Mouse (Mus musculus) embryonic facial prominence, embryonic 14.5 days (tissue): Measurements from ENCODE around the gene Thada. TPM values are rescaled to one million over a fixed set of nuclear protein-coding genes. Genes with fewer than 3 reads are reported as not detected.

Source experiments
- ATAC-seq: fragments of 200-750 bp; cut with Nextera tagmentation; 2 replicates; pipeline ENCODE4 v1.8.0; 2017; ENCODE audit warnings: low read depth, moderate number of reproducible peaks, moderate TSS enrichment
- DNase-seq: peaks from one replicate; pipeline ENCODE4 v3.0.0-alpha.2; 2015; ENCODE audit warnings: low spot score
- H3K27ac ChIP-seq: fragments of 300-500 bp; sonication (generic); replicated peaks from 2 replicates; pipeline ENCODE4 v1.5.1; 2014; ENCODE audit warnings: low read depth, mild to moderate bottlenecking, low read length, moderate library complexity
- H3K27me3 ChIP-seq: fragments of 300-500 bp; sonication (generic); replicated peaks from 2 replicates; pipeline ENCODE4 v1.6.1; 2014; ENCODE audit warnings: low read length; ENCODE audit not compliant: control insufficient read depth, insufficient read depth
- H3K36me3 ChIP-seq: fragments of 300-500 bp; sonication (generic); 2 replicates; pipeline ENCODE4 v1.6.1; 2014; ENCODE audit warnings: low read length, mixed read lengths; ENCODE audit not compliant: control insufficient read depth, insufficient read depth
- H3K4me1 ChIP-seq: fragments of 300-500 bp; sonication (generic); 2 replicates; pipeline ENCODE4 v1.6.1; 2014; ENCODE audit warnings: antibody characterized with exemption, low read length; ENCODE audit not compliant: control insufficient read depth, insufficient read depth
- H3K4me2 ChIP-seq: fragments of 300-500 bp; sonication (generic); 2 replicates; pipeline ENCODE4 v1.6.1; 2014; ENCODE audit warnings: low read depth, mild to moderate bottlenecking, low read length, moderate library complexity, mixed read lengths
- H3K4me3 ChIP-seq: fragments of 300-500 bp; sonication (generic); 2 replicates; pipeline ENCODE4 v1.5.1; 2014; ENCODE audit warnings: low read depth, mild to moderate bottlenecking, low read length
- H3K9ac ChIP-seq: fragments of 300-500 bp; sonication (generic); 2 replicates; pipeline ENCODE4 v1.6.1; 2014; ENCODE audit warnings: low read depth, mild to moderate bottlenecking, low read length, moderate library complexity, mixed read lengths
- H3K9me3 ChIP-seq: fragments of 300-500 bp; sonication (generic); 2 replicates; pipeline ENCODE4 v1.6.1; 2016; ENCODE audit warnings: low read length; ENCODE audit not compliant: control insufficient read depth
- WGBS: fragments of 180-500 bp; shearing (Covaris S2); extraction: QIAGEN DNeasy Blood & Tissue Kit; methylation state at CpG from one replicate; pipeline ENCODE4 v1.1.7; 2014; 5-methylcytosine and 5-hydroxymethylcytosine counted together
- polyA plus RNA-seq: library from polyadenylated mRNA; unstranded; fragments of >200 nt; fragmentation: Nextera tagmentation; extraction: Ambion mirVana; gene quantifications from 2 replicates; pipeline ENCODE4 v1.2.1, GENCODE M21; 2014

Thada gene
- polyA plus RNA-seq, 1 experiment from 2014 or later: 6.2 TPM

DNA sequence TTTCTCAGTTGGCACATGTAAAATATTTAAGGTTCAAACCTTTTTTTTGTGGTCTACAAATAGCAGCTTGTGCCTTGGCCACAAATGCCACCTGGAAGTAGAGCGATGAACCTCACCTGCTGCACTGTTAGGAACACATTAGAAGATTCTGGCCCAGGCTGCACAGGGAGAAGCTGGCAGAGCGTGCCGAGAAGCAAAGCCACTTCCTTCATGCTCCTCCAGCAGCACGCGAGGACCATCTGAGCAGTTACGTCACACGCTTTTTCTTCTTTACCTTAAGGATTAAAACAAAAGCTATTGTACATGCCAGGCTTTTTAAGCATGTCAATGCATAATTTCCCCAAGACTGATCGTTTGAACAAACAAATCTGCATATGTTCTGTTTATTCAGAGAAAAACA lies 43.1 kb downstream of the Thada start:
- Histone ChIP-seq H3K4me3 (no peak overlapping the region), H3K27me3 (no peaks in the 10 kb centered on the region), H3K4me1 (peaks cover 3% of the 10 kb centered on the region; the same call in 1 of the 2 replicates), H3K9me3 (0 out of 2 replicates have a peak, but pooled peaks cover 3% of the 10 kb centered on the region), H3K27ac (peak overlapping the region; percentile 52), H3K4me2 (no peak overlapping the region), H3K9ac (no peak overlapping the region), H3K36me3 (peaks cover 50% of the 10 kb centered on the region)
- WGBS: 66% methylated on average over 8 of the region's 8 CpGs
- no peak for ATAC-seq
- peak; percentile 35 for DNase-seq

DNA sequence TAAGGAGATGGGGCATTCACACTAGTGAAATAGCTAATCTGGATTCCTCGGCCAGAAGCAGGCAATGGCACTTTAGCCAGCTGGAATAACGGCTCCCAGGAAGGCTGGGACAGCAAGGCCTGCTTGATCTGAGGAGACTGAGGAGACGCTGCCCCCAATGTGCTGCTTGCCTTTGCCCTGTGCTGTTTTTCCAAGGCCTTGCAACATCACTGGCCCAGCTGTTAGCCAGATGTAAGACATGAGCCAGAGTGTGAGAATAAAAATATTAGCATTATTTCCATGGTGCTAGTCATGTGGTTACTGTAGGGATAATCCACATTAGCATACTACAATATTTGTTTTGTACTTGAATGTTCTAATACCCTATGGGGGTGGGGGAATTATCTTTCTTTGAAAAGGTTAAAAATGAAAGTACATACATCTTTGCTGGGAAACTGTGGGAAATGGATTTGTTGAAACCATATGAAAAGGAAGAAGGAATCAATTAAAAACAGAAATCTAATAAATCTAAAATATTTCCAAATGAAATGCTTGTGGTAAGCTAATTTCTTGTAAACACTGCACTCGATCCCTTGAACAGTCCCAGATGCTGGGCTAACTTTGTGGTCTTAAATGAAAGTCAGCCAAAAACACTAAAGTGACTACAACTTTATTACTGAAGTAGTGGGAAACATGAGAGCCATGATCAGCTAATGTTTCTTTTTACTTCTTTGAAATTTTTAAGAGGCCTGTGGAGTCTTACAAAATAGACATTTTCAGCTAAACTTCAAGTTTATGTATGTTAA lies 43.8 kb downstream of the Thada start:
- WGBS: 41% methylated on average over 4 of the region's 4 CpGs
- no peaks in the 10 kb centered on the region for H3K27me3 ChIP-seq
- H3K4me3 ChIP-seq: no peak overlapping the region
- no peak overlapping the region for H3K9ac ChIP-seq
- DNase-seq (peak; percentile 87), ATAC-seq (peak; percentile 76)
- peaks cover 3% of the 10 kb centered on the region; the same call in 1 of the 2 replicates for H3K4me1 ChIP-seq
- peaks cover 45% of the 10 kb centered on the region for H3K36me3 ChIP-seq
- peak overlapping the region; percentile 80 for H3K27ac ChIP-seq
- H3K4me2 ChIP-seq: no peak overlapping the region
- H3K9me3 ChIP-seq: 0 out of 2 replicates have a peak, but pooled peaks cover 3% of the 10 kb centered on the region

DNA sequence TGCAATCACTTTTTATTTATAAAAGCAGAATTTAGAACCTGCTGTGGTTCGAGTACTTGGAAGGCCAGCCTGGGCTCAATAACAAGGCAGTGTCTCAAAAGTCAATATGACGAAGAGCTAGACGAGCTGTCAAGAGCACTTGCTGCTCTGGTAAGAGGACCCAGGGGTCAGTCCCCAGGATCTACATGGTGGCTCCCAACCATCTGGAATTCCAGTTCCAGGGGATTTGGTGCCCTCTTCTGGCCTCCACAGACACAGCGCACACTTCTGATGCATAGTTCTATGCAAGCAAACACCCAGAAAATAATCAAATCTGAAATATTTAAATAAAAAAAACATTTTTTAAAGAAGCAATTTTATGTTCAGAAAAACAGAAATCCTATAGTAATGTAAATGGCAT lies 45.0 kb downstream of the Thada start:
- peak overlapping the region; percentile 80 for H3K27ac ChIP-seq
- H3K4me2 ChIP-seq: no peak overlapping the region
- WGBS: 90% methylated on average over 4 of the region's 4 CpGs
- no peak overlapping the region for H3K4me3 ChIP-seq
- H3K9ac ChIP-seq: no peak overlapping the region
- H3K9me3 ChIP-seq: 0 out of 2 replicates have a peak, but pooled peaks cover 3% of the 10 kb centered on the region
- no peaks in the 10 kb centered on the region for H3K27me3 ChIP-seq
- ATAC-seq (no peak), DNase-seq (no peak)
- peaks cover 36% of the 10 kb centered on the region for H3K36me3 ChIP-seq
- peaks cover 3% of the 10 kb centered on the region; the same call in 1 of the 2 replicates for H3K4me1 ChIP-seq

DNA sequence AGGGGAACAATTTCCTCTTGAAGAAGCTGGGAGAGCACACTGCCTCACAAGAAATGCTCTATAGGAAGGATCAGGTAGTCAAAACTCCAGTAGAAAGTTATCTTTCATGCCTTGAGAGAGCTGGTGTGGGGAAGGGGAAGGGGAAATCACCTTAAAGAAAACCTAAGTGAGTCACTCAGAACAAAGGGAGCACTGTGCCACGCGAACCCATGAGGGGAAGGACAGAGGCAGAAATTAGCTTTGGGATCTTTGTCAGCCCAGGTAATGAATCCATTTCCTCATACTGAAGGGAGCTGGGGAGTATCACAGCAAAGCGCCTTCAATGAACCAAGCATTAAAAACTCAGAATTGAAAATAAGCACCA lies 45.7 kb downstream of the Thada start:
- Histone ChIP-seq H3K9me3 (0 out of 2 replicates have a peak, but pooled peaks cover 3% of the 10 kb centered on the region), H3K4me3 (no peak overlapping the region), H3K4me2 (no peak overlapping the region), H3K4me1 (peaks cover 3% of the 10 kb centered on the region; the same call in 1 of the 2 replicates), H3K27me3 (no peaks in the 10 kb centered on the region), H3K9ac (no peak overlapping the region), H3K36me3 (peaks cover 28% of the 10 kb centered on the region), H3K27ac (no peak overlapping the region)
- WGBS: 73% methylated on average over 3 of the region's 3 CpGs
- DNase-seq: no peak
- ATAC-seq: no peak

DNA sequence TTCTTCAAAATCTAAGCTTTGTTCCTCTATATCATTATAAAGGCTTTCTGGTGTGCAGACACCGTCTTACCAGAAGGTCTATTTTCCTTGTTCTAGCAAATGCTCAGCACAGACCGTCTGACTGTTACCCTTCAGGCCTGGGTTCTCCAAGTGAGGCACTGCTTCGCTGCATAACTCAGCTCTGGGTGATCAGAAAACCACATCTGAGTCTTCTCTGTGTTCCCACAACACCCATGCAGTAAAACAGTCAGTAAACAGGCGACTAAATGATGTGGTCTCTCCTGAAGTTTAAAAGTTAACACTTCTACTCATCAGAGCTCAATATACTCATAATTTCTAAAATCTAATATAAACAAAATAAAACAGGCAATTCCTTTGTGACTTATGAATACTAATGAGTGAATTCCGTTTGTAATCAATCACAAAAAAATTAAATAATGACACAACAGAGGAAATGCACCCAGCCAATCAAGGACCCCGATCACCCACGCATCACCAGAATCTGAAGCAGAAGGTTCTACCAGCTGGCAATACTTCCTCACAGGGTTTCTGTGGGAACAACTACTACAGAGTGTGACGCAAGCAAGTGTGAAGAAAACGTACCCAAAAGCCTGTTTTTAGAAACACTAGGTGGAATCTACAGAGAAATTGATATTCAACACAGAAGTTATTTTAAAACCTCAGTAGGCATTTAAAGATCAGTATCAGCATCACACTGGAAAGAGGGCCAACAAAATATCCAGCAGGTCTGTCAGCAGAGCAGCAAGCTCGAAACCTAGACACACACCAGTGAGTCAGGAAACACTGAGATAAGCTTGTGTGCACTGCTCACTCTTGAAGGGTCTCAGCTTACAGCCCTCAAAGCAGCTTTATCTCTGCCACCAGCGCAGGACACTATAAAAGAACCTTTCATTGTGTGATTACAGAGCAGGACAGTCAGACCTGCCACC lies 46.4 kb downstream of the Thada start:
- 60% methylated on average over 11 of the region's 11 CpGs for WGBS
- no peak overlapping the region for H3K9ac ChIP-seq

DNA sequence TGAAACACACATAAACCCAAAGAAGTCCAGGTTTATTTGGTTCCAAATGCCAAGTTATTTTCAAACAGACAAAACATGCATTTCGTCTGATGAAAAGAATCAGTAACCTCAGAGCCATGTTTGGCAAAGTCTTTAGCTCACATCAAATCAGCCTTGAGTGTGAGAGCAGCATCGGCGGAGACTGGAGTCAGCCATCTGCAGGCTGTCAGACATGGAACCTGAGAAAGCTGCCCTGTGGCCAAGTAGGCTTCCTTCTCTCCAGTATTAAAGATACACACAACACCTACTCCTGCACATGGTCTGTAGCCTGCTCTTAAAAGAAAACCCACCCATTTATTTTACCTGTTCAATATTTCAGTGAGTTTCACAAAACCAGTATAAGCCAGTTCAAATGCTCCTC lies 50.1 kb downstream of the Thada start:
- WGBS: 55% methylated on average over 3 of the region's 3 CpGs
- ATAC-seq (no peak), DNase-seq (no peak)
- H3K4me1 ChIP-seq: no peaks in the 10 kb centered on the region
- peaks cover 32% of the 10 kb centered on the region for H3K36me3 ChIP-seq
- no peak overlapping the region for H3K27ac ChIP-seq
- 0 out of 2 replicates have a peak, but pooled peaks cover under 1% of the 10 kb centered on the region for H3K9me3 ChIP-seq
- H3K4me3 ChIP-seq: no peak overlapping the region
- H3K27me3 ChIP-seq: no peaks in the 10 kb centered on the region
- no peak overlapping the region for H3K9ac ChIP-seq
- no peak overlapping the region for H3K4me2 ChIP-seq

More for the DNA sequence above, 46.4 kb downstream of the Thada start:
- H3K9me3 ChIP-seq: 0 out of 2 replicates have a peak, but pooled peaks cover 3% of the 10 kb centered on the region
- H3K27me3 ChIP-seq: no peaks in the 10 kb centered on the region
- H3K4me1 ChIP-seq: peaks cover 3% of the 10 kb centered on the region; the same call in 1 of the 2 replicates
- DNase-seq: peak; percentile 26
- peaks cover 22% of the 10 kb centered on the region for H3K36me3 ChIP-seq
- no peak overlapping the region for H3K4me2 ChIP-seq
- no peak overlapping the region; the same call in 1 of the 2 replicates for H3K27ac ChIP-seq
- no peak overlapping the region for H3K4me3 ChIP-seq
- no peak for ATAC-seq

DNA sequence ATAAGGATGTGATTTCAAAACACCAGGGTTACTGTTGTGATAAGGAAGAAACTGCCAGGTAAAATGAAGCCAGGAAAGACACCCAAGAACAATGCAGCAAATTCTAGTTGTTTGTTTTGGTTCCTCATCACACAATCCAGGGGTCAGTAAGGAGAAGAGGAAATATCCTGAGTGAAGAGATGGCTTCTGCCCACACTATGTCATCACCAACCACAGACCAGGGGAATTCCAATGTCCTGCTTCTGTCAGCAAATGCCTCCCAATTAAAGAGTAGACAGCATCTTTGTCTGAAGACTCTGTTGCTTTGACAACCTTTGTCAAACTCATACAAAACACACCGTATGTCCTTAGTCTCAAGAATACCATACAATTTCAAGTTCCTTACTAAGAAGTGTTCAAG lies 57.3 kb downstream of the Thada start:
- H3K27me3 ChIP-seq: no peaks in the 10 kb centered on the region
- ATAC-seq: no peak
- no peak for DNase-seq
- H3K9ac ChIP-seq: no peak overlapping the region
- WGBS: 82% methylated on average over 1 of the region's 1 CpGs
- H3K4me2 ChIP-seq: no peak overlapping the region
- no peak overlapping the region for H3K4me3 ChIP-seq
- H3K4me1 ChIP-seq: no peaks in the 10 kb centered on the region
- H3K27ac ChIP-seq: no peak overlapping the region
- H3K9me3 ChIP-seq: no peaks in the 10 kb centered on the region
- H3K36me3 ChIP-seq: 0 out of 2 replicates have a peak, but pooled peaks cover 23% of the 10 kb centered on the region

DNA sequence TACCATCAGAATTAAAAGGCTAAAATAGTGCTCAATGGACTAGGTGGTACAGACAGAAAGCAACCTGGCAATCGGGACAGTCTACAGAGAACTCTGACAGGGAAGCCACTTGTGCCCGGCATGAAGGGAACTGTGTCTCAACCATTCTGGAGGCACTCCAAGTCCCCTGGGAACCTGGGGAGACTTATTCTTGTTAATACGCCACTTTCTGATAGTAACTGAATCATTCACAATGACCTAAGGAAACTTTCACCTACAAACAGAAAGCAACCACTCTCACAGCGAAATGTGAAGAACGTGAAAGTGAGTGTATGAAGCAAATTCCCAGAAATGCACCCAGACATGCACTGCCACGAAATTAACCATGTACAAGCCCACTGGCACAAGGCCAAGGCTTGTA lies 60.4 kb downstream of the Thada start:
- H3K36me3 ChIP-seq: 0 out of 2 replicates have a peak, but pooled peaks cover 10% of the 10 kb centered on the region
- H3K9ac ChIP-seq: no peak overlapping the region
- WGBS: 76% methylated on average over 6 of the region's 6 CpGs
- no peak overlapping the region for H3K27ac ChIP-seq
- no peaks in the 10 kb centered on the region for H3K9me3 ChIP-seq
- ATAC-seq: no peak
- no peaks in the 10 kb centered on the region for H3K27me3 ChIP-seq
- H3K4me3 ChIP-seq: no peak overlapping the region
- no peak for DNase-seq
- H3K4me2 ChIP-seq: no peak overlapping the region
- no peaks in the 10 kb centered on the region for H3K4me1 ChIP-seq
